20 mouse cellular contexts compared by ENCODE assay signal in genomic region chr8:84760405-84760805, GRCm38 (mm10). TPM values are rescaled to one million over a fixed set of nuclear protein-coding genes. Genes with fewer than 3 reads are reported as not detected.
DNase-seq lines count a peak whose midpoint lies in the region; ATAC-seq and TF ChIP-seq lines count a peak whose summit lies in the region.
"Had no signal": no experiment of that assay in that cellular context is flagged by ENCODE, and none has a peak within 500 bp of the region (broad histone marks: within the 10 kb centered on the region; RNA-seq: fewer than 3 reads in every experiment).

No protein-coding gene starts in this region.

- TF ChIP-seq CTCF in stomach, postnatal 0 days (IDR thresholded peaks at IDR 0.05; ENCODE audit: low read depth): no peak

- 0 out of 2 replicates have a peak, but pooled peaks have one; percentile 31 for ATAC-seq in hindbrain, embryonic 13.5 days (ENCODE audit: low FRiP score)
- no peak for ATAC-seq in hindbrain, embryonic 11.5 days (ENCODE audit: low FRiP score)
- ATAC-seq in stomach, embryonic 16.5 days (ENCODE audit: insufficient read depth, low FRiP score): no peak
- no peak for ATAC-seq in stomach, postnatal 0 days (ENCODE audit: low FRiP score, low TSS enrichment)
- ATAC-seq: activated CD4-positive, CD25-positive, alpha-beta regulatory T cell, adult 4 months; hindbrain, embryonic 16.5 days had no signal

- H3K4me2 ChIP-seq in hindbrain, embryonic 13.5 days: no peak overlapping the region
- no peak overlapping the region for H3K4me2 ChIP-seq in hindbrain, embryonic 11.5 days (replicated peaks; ENCODE audit: low read depth, low read length)
- H3K4me2 ChIP-seq in stomach, embryonic 16.5 days (ENCODE audit: low read depth, low read length): no peak overlapping the region
- H3K4me2 ChIP-seq in stomach, postnatal 0 days (replicated peaks; ENCODE audit: low read depth): no peak overlapping the region
- H3K4me2 ChIP-seq: embryonic facial prominence, embryonic 13.5 days; limb, embryonic 12.5 days; neural tube, embryonic 13.5 days had no signal

- peak; percentile 47 to 55 for DNase-seq in cerebellum, postnatal 10 days
- no peak for DNase-seq in cerebellum, adult 9-11 months
- no peak for DNase-seq in hindbrain, embryonic 11.5 days (ENCODE audit: low spot score)
- no peak for DNase-seq in stomach, postnatal 0 days (ENCODE audit: low spot score)
- no peak for DNase-seq in neural tube, embryonic 10.5 days (ENCODE audit: extremely low spot score, low spot score)
- DNase-seq: adrenal gland, postnatal 14 days; gastrocnemius, postnatal 10 days; kidney, adult 11 months; lung, postnatal 14 days; right cerebral cortex, postnatal 14 days; thymus, postnatal 25 days had no signal

- WGBS in hindbrain, embryonic 13.5 days: 48% methylated on average over 7 of the region's 7 CpGs
- 44% methylated on average over 7 of the region's 7 CpGs for WGBS in hindbrain, embryonic 11.5 days
- WGBS in stomach, embryonic 16.5 days: 64% methylated on average over 7 of the region's 7 CpGs
- 63% methylated on average over 7 of the region's 7 CpGs for WGBS in stomach, postnatal 0 days

- H3K9ac ChIP-seq in hindbrain, embryonic 13.5 days: no peak overlapping the region; the same call in 1 of the 2 replicates
- H3K9ac ChIP-seq in hindbrain, embryonic 11.5 days (ENCODE audit: low read depth, low read length): no peak overlapping the region
- 0 out of 2 replicates have a peak overlapping the region, but pooled peaks have one; percentile 36 for H3K9ac ChIP-seq in stomach, embryonic 16.5 days (ENCODE audit: low read length)
- H3K9ac ChIP-seq in stomach, postnatal 0 days (ENCODE audit: low read length): no peak overlapping the region
- H3K9ac ChIP-seq: embryonic facial prominence, embryonic 13.5 days; limb, embryonic 12.5 days; neural tube, embryonic 13.5 days had no signal

- H3K27ac ChIP-seq in hindbrain, embryonic 13.5 days: 0 out of 2 replicates have a peak overlapping the region, but pooled peaks have one; percentile 20
- H3K27ac ChIP-seq in hindbrain, embryonic 11.5 days (ENCODE audit: low read depth, low read length): no peak overlapping the region
- no peak overlapping the region for H3K27ac ChIP-seq in stomach, embryonic 16.5 days (ENCODE audit: low read length)
- H3K27ac ChIP-seq in stomach, postnatal 0 days (replicated peaks): no peak overlapping the region
- H3K27ac ChIP-seq: embryonic facial prominence, embryonic 13.5 days; kidney, postnatal 0 days; limb, embryonic 12.5 days; neural tube, embryonic 13.5 days had no signal

- TF ChIP-seq EP300 in stomach, postnatal 0 days (optimal IDR thresholded peaks at IDR 0.05): no peak

- no peaks in the 10 kb centered on the region for H3K36me3 ChIP-seq in hindbrain, embryonic 13.5 days
- no peaks in the 10 kb centered on the region for H3K36me3 ChIP-seq in hindbrain, embryonic 11.5 days (ENCODE audit: control insufficient read depth, insufficient read depth, low read length)
- peaks cover 2% of the 10 kb centered on the region; the same call in 1 of the 2 replicates for H3K36me3 ChIP-seq in stomach, embryonic 16.5 days (ENCODE audit: control insufficient read depth, insufficient read depth, low read length)
- peaks cover 4% of the 10 kb centered on the region; the same call in 1 of the 2 replicates for H3K36me3 ChIP-seq in stomach, postnatal 0 days (ENCODE audit: control insufficient read depth, insufficient read depth, low read length)

- no peaks in the 10 kb centered on the region for H3K9me3 ChIP-seq in hindbrain, embryonic 13.5 days
- H3K9me3 ChIP-seq in hindbrain, embryonic 11.5 days (ENCODE audit: control insufficient read depth, low read length): no peaks in the 10 kb centered on the region
- H3K9me3 ChIP-seq in stomach, embryonic 16.5 days (replicated peaks; ENCODE audit: control insufficient read depth, low read length): no peaks in the 10 kb centered on the region
- no peaks in the 10 kb centered on the region for H3K9me3 ChIP-seq in stomach, postnatal 0 days (ENCODE audit: control insufficient read depth, low read length)
- H3K9me3 ChIP-seq: embryonic facial prominence, embryonic 13.5 days; limb, embryonic 12.5 days; megakaryocyte, embryonic 14.5 days; neural tube, embryonic 13.5 days had no signal

- H3K4me1 ChIP-seq in hindbrain, embryonic 13.5 days (replicated peaks): peaks cover 41% of the 10 kb centered on the region
- H3K4me1 ChIP-seq in hindbrain, embryonic 11.5 days (replicated peaks; ENCODE audit: control insufficient read depth, insufficient read depth, low read length): peaks cover 7% of the 10 kb centered on the region
- H3K4me1 ChIP-seq in stomach, embryonic 16.5 days (ENCODE audit: control insufficient read depth, insufficient read depth, low read length): peaks cover 19% of the 10 kb centered on the region
- H3K4me1 ChIP-seq in stomach, postnatal 0 days (replicated peaks; ENCODE audit: control insufficient read depth, insufficient read depth): no peaks in the 10 kb centered on the region; the same call in 1 of the 2 replicates

- H3K27me3 ChIP-seq in hindbrain, embryonic 13.5 days: peaks cover 93% of the 10 kb centered on the region
- peaks cover 88% of the 10 kb centered on the region for H3K27me3 ChIP-seq in hindbrain, embryonic 11.5 days (ENCODE audit: control insufficient read depth, insufficient read depth, low read length)
- H3K27me3 ChIP-seq in stomach, embryonic 16.5 days (ENCODE audit: control insufficient read depth, insufficient read depth, low read length): no peaks in the 10 kb centered on the region
- H3K27me3 ChIP-seq in stomach, postnatal 0 days (ENCODE audit: control insufficient read depth, insufficient read depth, low read length): no peaks in the 10 kb centered on the region

- no peak overlapping the region for H3K4me3 ChIP-seq in hindbrain, embryonic 13.5 days
- H3K4me3 ChIP-seq in hindbrain, embryonic 11.5 days (ENCODE audit: low read depth, low read length): no peak overlapping the region
- no peak overlapping the region for H3K4me3 ChIP-seq in stomach, embryonic 16.5 days (replicated peaks; ENCODE audit: low read length)
- H3K4me3 ChIP-seq in stomach, postnatal 0 days (ENCODE audit: low read depth, low read length): no peak overlapping the region
- H3K4me3 ChIP-seq: embryonic facial prominence, embryonic 13.5 days; limb, embryonic 12.5 days; megakaryocyte, embryonic 14.5 days; neural tube, embryonic 13.5 days had no signal

RNA-seq across cellular contexts. Expression of gene G430095P16Rik, which starts 37.6 kb away (rescaled TPM):
- polyA plus RNA-seq in hindbrain, embryonic 13.5 days (2015; fragmentation: Nextera tagmentation; extraction: Ambion mirVana): 1.0 and 2.3 TPM in 2 replicates
- 2.3 and 2.9 TPM in 2 replicates for polyA plus RNA-seq in hindbrain, embryonic 11.5 days (2014; fragmentation: Nextera tagmentation; extraction: Ambion mirVana)
- 3.2 and 4.1 TPM in 2 replicates for polyA plus RNA-seq in stomach, embryonic 16.5 days (2015; fragmentation: Nextera tagmentation; extraction: Ambion mirVana)
- 1.7 and 2.0 TPM in 2 replicates for polyA plus RNA-seq in stomach, postnatal 0 days (2015; fragmentation: Nextera tagmentation; extraction: Ambion mirVana)

RNA-seq across cellular contexts. Expression of gene Nfix, which starts 39.7 kb away (rescaled TPM):
- 35.3 and 44.1 TPM in 2 replicates for polyA plus RNA-seq in hindbrain, embryonic 13.5 days (2015; fragmentation: Nextera tagmentation; extraction: Ambion mirVana)
- 2.4 and 3.0 TPM in 2 replicates for polyA plus RNA-seq in hindbrain, embryonic 11.5 days (2014; fragmentation: Nextera tagmentation; extraction: Ambion mirVana)
- 36.5 and 37.8 TPM in 2 replicates for polyA plus RNA-seq in stomach, embryonic 16.5 days (2015; fragmentation: Nextera tagmentation; extraction: Ambion mirVana)
- 36.5 and 36.6 TPM in 2 replicates for polyA plus RNA-seq in stomach, postnatal 0 days (2015; fragmentation: Nextera tagmentation; extraction: Ambion mirVana)

RNA-seq across cellular contexts. Expression of gene Lyl1, which starts 59.1 kb away (rescaled TPM):
- polyA plus RNA-seq in hindbrain, embryonic 13.5 days (2015; fragmentation: Nextera tagmentation; extraction: Ambion mirVana): 3.9 and 4.2 TPM in 2 replicates
- polyA plus RNA-seq in hindbrain, embryonic 11.5 days (2014; fragmentation: Nextera tagmentation; extraction: Ambion mirVana): 5.3 and 5.4 TPM in 2 replicates
- polyA plus RNA-seq in stomach, embryonic 16.5 days (2015; fragmentation: Nextera tagmentation; extraction: Ambion mirVana): 6.0 and 8.3 TPM in 2 replicates
- polyA plus RNA-seq in stomach, postnatal 0 days (2015; fragmentation: Nextera tagmentation; extraction: Ambion mirVana): 4.0 and 4.3 TPM in 2 replicates

Comparison
In these comparisons a context has a peak if more than half of its experiments do, and no peak if none do; other contexts are left out.
1. DNase-seq: peak in cerebellum, postnatal 10 days (2 of 2); none in cerebellum, adult 9-11 months (single experiment), hindbrain, embryonic 11.5 days (single experiment), stomach, postnatal 0 days (single experiment) and neural tube, embryonic 10.5 days (single experiment).